In genomic region chr4:57956029-57956960, GRCm38 (mm10) we compare ENCODE assay signal across 8 mouse cellular contexts. TPM values are rescaled to one million over a fixed set of nuclear protein-coding genes. Genes with fewer than 3 reads are reported as not detected.
DNase-seq lines count a peak whose midpoint lies in the region; ATAC-seq lines count a peak whose summit lies in the region.

Gene Txn1 (minus strand): TSS chr4:57956411.

- peak; percentile 99 for DNase-seq in adrenal gland, adult (ENCODE audit: inconsistent age in 2 of 2, low spot score in 1 of 2)
- peak; percentile 99 for DNase-seq in embryo, embryonic 10.5 days (ENCODE audit: low spot score)
- DNase-seq in gastrocnemius, postnatal 14 days = peak; percentile 98
- DNase-seq in left cerebral cortex, postnatal 10 days (ENCODE audit: extremely low spot score in 1 of 2, low spot score in 2 of 2) = peak; percentile 89 to 97
- DNase-seq in right cerebral cortex, postnatal 25 days = peak; percentile 96
- DNase-seq in urinary bladder, postnatal 4 days (ENCODE audit: low spot score in 2 of 2) = peak; percentile 97 to 98

- intact Hi-C loops in gastrocnemius, postnatal 14 days (cut with DNase I; ENCODE audit: low total_unique reads) = no loop called here
- intact Hi-C loops in left cerebral cortex, postnatal 10 days (cut with DNase I) = loop anchor here (10.0 kb wide), 2 partner anchors 119 to 299 kb away; no protein-coding TSS in a partner anchor

- peak; percentile 85 for ATAC-seq in inflammation-experienced regulatory T-cells, adult 6 months
- ATAC-seq in megakaryocyte-erythroid progenitor cell, adult 5-6 weeks (replicated peaks; ENCODE audit: low FRiP score, low TSS enrichment, poor library complexity, severe bottlenecking) = peak; percentile 86

RNA-seq across cellular contexts. Expression of gene Txn1, which starts in this region (rescaled TPM):
- total RNA-seq in gastrocnemius, postnatal 14 days (2021) = 10 to 100 TPM; 86.5 to 87.4 TPM
- polyA plus RNA-seq in inflammation-experienced regulatory T-cells, adult 6 months (2017; shearing (Covaris generic)) = 100 to 1,000 TPM; 126 to 295 (median 141) TPM
- 100 to 1,000 TPM; 198 to 208 TPM for total RNA-seq in left cerebral cortex, postnatal 10 days (2021)
- total RNA-seq in megakaryocyte-erythroid progenitor cell, adult 5-6 weeks (2014; fragmentation: Nextera tagmentation) = 312 and 352 TPM in 2 replicates
- 194 and 197 TPM in 2 replicates for total RNA-seq in megakaryocyte-erythroid progenitor cell, adult 5-6 weeks (2017)

Comparison
In these comparisons a context has a peak if more than half of its experiments do, and no peak if none do; other contexts are left out.
1. Peak in every context shown above with its lines: DNase-seq and ATAC-seq.